Mouse (Mus musculus): ENCODE data around the gene St6galnac4.

The St6galnac4 gene

GRCm38 (mm10) chr2:32627266-32628043 is 40.6 kb downstream of the St6galnac4 start:
- DNase-seq (ENCODE audit: low read depth, low spot score): no peak

- no peak for DNase-seq (ENCODE audit: low read depth, low spot score)
These were observed 41.2 kb downstream of the St6galnac4 start for GRCm38 (mm10) chr2:32628044-32628550.

DNA sequence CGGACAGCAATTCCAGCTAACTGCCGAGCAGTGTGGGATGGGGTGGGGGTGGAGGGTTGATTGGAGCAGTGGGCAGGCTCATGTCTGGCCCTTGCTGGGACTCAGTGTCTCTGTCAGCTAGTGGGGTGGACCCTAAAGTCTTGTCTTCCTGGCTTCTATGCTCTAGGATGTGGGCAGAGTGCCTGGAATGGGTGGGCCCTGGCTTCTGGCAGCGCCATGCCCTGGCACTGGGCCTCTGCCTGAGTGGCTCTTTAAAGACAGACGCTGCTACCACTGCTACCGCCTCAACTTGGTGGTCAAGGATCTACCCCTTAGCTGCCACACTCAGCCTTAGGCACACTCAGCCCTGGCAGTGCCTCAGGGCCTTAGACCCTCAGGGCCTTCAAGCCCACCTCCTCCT is 41.8 kb downstream of the St6galnac4 start:
- no peak for DNase-seq (ENCODE audit: low read depth, low spot score)

DNA sequence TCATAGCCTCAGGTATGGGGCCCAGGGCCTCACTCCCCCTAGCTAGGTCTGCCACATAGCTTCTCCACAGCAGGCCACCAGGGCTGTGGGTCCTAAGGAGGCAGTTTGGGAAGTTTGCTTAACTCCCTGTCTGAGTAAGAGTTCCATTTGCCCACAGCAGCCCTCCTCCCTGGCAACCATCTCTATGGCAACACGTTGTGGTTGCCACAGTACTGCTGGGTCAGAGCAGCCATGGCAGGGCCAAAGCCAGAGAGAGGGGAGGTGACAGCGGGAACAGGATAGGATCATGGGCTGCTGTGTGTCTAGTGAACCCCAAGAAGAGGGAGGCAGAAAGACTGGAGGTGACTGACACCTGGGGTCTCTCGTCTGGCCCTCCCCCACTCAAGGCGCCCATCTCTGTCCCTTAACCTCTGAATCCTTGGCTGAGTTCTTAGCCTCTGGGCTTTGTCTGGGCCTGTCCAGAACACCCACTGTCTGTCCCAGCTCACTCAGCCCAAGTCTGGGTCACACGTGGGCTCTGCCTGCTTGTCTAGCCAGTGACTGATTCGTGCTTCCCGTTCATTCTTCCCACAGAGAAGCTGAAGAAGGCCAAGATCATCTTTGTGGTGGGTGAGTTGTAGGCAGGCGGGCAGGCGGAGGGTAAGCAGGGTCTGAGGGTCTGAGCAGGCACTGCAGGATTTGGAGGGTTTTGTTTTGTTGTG is 42.5 kb downstream of the St6galnac4 start:
- no peak for DNase-seq (ENCODE audit: low read depth, low spot score)

GRCm38 (mm10) chr2:32630036-32630435 is 43.1 kb downstream of the St6galnac4 start:
- DNase-seq (ENCODE audit: low read depth, low spot score): no peak

DNA sequence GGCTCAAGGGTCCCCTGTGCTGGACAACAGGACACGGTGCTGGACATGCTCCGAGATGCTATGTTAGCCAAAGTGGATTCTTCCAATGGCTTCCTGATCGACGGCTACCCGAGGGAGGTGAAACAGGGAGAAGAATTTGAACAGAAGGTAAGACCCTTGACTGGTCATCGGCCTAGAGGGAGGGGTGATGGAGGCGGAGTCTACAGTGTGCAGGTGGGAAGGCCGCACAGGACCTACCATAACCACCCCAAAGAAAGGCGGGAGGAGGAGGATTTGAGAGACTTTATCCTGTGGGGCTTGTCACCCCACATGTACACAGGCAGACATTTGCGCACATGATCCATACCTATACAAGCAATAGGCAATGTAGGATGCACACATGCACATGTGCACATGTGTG is 44.2 kb downstream of the St6galnac4 start:
- no peak for DNase-seq (ENCODE audit: low read depth, low spot score)

- DNase-seq (ENCODE audit: low read depth, low spot score): peak; percentile 86
These were observed 45.0 kb downstream of the St6galnac4 start for GRCm38 (mm10) chr2:32631737-32632394.

- DNase-seq (ENCODE audit: low read depth, low spot score): no peak
These were observed 46.8 kb downstream of the St6galnac4 start for GRCm38 (mm10) chr2:32633660-32634059.

DNA sequence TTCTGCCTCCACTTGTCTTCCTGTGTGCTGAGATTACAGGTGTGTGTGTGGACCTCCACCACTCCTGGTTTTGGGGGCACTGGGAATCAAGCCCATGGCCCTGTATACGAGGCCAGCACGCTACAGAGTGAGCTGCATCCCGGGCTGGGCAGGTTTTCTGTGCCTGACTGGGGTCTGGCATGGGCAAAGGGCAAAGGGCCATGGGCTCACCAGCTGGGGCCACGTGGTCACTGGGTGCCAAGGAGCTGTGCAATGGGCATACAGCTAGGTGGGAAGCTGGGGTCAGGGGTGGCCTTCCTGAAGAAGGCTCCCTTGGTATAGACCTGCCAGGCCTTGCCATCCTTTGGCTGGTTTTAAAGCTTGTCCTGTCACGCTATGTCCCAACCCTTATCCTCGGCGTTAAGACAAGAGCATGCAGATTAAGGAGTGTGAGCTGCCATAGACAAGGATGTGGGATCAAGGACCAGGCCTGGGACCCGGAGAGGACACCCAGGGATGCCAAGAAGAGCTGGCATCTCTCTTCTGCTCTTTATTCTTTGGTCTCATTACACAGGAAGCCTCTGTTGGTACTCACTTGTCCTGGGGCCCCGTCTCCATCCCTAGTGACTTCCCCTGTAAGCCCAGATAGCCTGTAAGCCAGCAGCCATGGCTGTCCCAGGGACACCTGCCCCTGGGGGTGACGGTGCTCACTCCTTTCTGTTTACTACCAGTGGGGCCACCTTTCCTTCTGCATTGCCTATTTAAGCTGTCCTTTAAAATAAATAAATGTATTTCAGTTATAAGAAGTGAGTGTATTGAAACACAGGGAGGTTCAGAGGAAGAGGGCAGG is 47.6 kb downstream of the St6galnac4 start:
- no peak for DNase-seq (ENCODE audit: low read depth, low spot score)

GRCm38 (mm10) chr2:32636617-32637016 is 49.7 kb downstream of the St6galnac4 start:
- no peak for DNase-seq (ENCODE audit: low read depth, low spot score)

GRCm38 (mm10) chr2:32637778-32638281 is 50.9 kb downstream of the St6galnac4 start:
- peak; percentile 17 for DNase-seq (ENCODE audit: low read depth, low spot score)

- DNase-seq (ENCODE audit: low read depth, low spot score): no peak
These were observed 52.7 kb downstream of the St6galnac4 start for GRCm38 (mm10) chr2:32639632-32640031.

GRCm38 (mm10) chr2:32640550-32641051 is 53.7 kb downstream of the St6galnac4 start:
- no peak for DNase-seq (ENCODE audit: low read depth, low spot score)

GRCm38 (mm10) chr2:32641810-32642209 is 54.9 kb downstream of the St6galnac4 start:
- DNase-seq (ENCODE audit: low read depth, low spot score): no peak

DNA sequence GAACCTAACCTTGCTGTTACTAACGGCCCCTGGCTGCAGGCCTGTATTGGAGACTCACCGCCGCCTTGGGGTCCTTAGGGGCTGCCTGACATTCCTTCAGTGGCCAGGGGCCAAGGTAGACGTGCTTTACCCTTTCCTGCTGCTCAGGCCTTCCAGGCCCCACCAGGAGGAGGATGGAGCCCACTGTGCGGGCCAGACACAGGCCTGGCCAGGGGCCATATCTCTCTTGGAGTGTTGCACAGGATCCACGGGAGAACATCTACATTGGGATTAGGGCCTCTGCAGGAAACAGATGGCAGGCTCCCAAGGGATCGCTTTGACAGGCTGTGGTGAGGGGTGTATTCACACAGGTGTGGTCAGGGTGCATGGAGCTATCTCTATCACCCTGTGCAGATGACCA is 55.9 kb downstream of the St6galnac4 start:
- DNase-seq (ENCODE audit: low read depth, low spot score): no peak

DNA sequence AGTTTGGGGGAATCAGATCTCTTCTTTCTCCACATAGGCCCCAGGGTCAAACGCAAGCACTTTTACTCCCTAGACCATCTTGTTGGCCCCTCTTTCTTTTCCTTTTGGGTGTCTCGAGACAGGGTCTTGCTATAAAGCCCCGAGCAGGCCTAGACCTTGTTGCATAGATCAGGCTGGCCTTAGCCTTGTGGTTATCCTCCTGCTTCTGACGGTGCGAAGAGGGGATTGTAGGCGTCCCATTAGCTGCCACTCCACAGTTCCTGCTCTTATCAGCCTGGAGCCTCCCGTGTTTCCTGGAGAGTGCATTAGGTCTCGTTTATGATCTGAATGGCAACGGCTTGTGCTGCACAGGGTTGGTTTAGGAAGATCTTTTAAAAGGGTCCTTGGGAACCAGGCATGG is 57.2 kb downstream of the St6galnac4 start:
- no peak for DNase-seq (ENCODE audit: low read depth, low spot score)

GRCm38 (mm10) chr2:32644799-32645475 is 58.0 kb downstream of the St6galnac4 start:
- DNase-seq (ENCODE audit: low read depth, low spot score): no peak

DNA sequence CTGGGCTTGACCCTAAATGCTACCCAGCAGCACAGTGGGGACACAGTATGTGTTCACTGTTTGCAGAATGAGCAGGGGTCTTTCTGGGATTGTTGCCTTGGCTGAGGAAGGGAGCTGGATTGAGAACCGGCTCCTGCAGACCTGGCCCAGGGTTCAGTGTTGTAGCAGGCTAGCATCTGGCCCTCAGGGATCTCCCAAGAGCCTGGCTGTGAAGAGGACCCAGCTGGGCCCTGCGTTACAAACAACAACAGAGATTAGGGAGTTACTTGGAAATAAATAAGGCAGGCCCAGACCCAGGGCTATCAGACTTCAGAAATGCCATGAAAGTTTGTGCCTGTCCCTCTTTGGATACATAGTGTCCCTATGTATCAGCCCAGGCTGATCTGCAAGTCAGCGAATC is 58.8 kb downstream of the St6galnac4 start:
- no peak for DNase-seq (ENCODE audit: low read depth, low spot score)

- no peak for DNase-seq (ENCODE audit: low read depth, low spot score)
These were observed 59.6 kb downstream of the St6galnac4 start, which contains the start of gene Eng for GRCm38 (mm10) chr2:32646379-32647056. Gene Eng, plus strand, starts transcription at chr2:32646595.

GRCm38 (mm10) chr2:32647366-32647765 is 60.5 kb downstream of the St6galnac4 start:
- DNase-seq (ENCODE audit: low read depth, low spot score): no peak

Data from CD4-positive, CD25-positive, alpha-beta regulatory T cell, adult 2 months (primary cell).